Mouse (Mus musculus): Measurements from ENCODE around the gene Vpreb1. TPM values are rescaled to one million over a fixed set of nuclear protein-coding genes. Genes with fewer than 3 reads are reported as not detected.

Gene Vpreb1
- 2.6 and 2.7 TPM in 2 replicates for polyA plus RNA-seq (2012; rRNA removed)

GRCm38 (mm10) chr16:16870617-16871331 is at the start of gene Vpreb1, which contains the start of gene Top3b:
Gene Vpreb1, minus strand, starts transcription at chr16:16870843.
Gene Top3b, plus strand, starts transcription at chr16:16870736.
- peak; percentile 57 for DNase-seq (ENCODE audit: low read depth)

GRCm38 (mm10) chr16:16918441-16919117 is 47.9 kb upstream of the Vpreb1 start:
- DNase-seq (ENCODE audit: low read depth): no peak

- DNase-seq (ENCODE audit: low read depth): no peak
These were observed 42.8 kb upstream of the Vpreb1 start for GRCm38 (mm10) chr16:16913440-16913839.

- DNase-seq (ENCODE audit: low read depth): peak; percentile 88
These were observed 41.3 kb upstream of the Vpreb1 start for GRCm38 (mm10) chr16:16911641-16912597.

GRCm38 (mm10) chr16:16907799-16908198 is 37.2 kb upstream of the Vpreb1 start:
- no peak for DNase-seq (ENCODE audit: low read depth)

GRCm38 (mm10) chr16:16903188-16903587 is 32.5 kb upstream of the Vpreb1 start:
- no peak for DNase-seq (ENCODE audit: low read depth)

GRCm38 (mm10) chr16:16902329-16902728 is 31.7 kb upstream of the Vpreb1 start:
- no peak for DNase-seq (ENCODE audit: low read depth)

GRCm38 (mm10) chr16:16897056-16897584 is 26.5 kb upstream of the Vpreb1 start:
- no peak for DNase-seq (ENCODE audit: low read depth)

- peak; percentile 68 for DNase-seq (ENCODE audit: low read depth)
These were observed 25.9 kb upstream of the Vpreb1 start, which contains the start of gene Ppm1f for GRCm38 (mm10) chr16:16896382-16897055. Gene Ppm1f, plus strand, starts transcription at chr16:16896469.

GRCm38 (mm10) chr16:16896015-16896381 is 25.4 kb upstream of the Vpreb1 start:
- no peak for DNase-seq (ENCODE audit: low read depth)

GRCm38 (mm10) chr16:16892366-16892765 is 21.7 kb upstream of the Vpreb1 start:
- DNase-seq (ENCODE audit: low read depth): no peak

- DNase-seq (ENCODE audit: low read depth): no peak
These were observed 17.7 kb upstream of the Vpreb1 start for GRCm38 (mm10) chr16:16888341-16888740.

GRCm38 (mm10) chr16:16879025-16879424 is 8.4 kb upstream of the Vpreb1 start:
- no peak for DNase-seq (ENCODE audit: low read depth)

GRCm38 (mm10) chr16:16870241-16870616 is 414 bp downstream of the Vpreb1 start:
- DNase-seq (ENCODE audit: low read depth): no peak

GRCm38 (mm10) chr16:16865696-16866561 is 4.7 kb downstream of the Vpreb1 start:
- peak; percentile 63 for DNase-seq (ENCODE audit: low read depth)

GRCm38 (mm10) chr16:16865217-16865616 is 5.4 kb downstream of the Vpreb1 start:
- DNase-seq (ENCODE audit: low read depth): no peak

- DNase-seq (ENCODE audit: low read depth): no peak
These were observed 6.7 kb downstream of the Vpreb1 start, which contains the start of gene Igll1 for GRCm38 (mm10) chr16:16863978-16864377. Gene Igll1, minus strand, starts transcription at chr16:16863985.

GRCm38 (mm10) chr16:16862288-16862687 is 8.4 kb downstream of the Vpreb1 start:
- no peak for DNase-seq (ENCODE audit: low read depth)

- no peak for DNase-seq (ENCODE audit: low read depth)
These were observed 13.7 kb downstream of the Vpreb1 start for GRCm38 (mm10) chr16:16856731-16857476.
